In the genomic region with DNA sequence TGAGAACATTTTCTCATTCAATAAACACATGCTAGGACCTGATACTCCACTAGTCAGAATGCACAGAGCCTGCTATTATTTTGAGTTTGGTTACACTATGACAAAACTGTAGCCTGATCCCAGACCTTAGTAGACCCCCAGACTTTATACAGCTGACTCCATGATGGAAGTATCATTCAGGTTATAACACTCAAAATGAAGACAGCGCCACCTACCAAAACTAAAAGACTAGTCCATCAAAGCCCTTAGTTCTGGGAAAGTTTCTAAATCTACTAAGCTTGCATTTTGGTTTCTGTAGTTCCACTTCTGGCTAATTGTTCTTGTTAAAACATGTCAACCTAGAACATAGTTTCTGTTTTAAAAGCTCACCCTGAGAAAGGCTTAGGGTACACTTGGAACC, we compare ENCODE assay signal across 9 mouse cellular contexts. TPM values are rescaled to one million over a fixed set of nuclear protein-coding genes. Genes with fewer than 3 reads are reported as not detected.
DNase-seq lines count a peak whose midpoint lies in the region; ATAC-seq lines count a peak whose summit lies in the region.
"Had no signal": no experiment of that assay in that cellular context is flagged by ENCODE, and none has a peak within 500 bp of the region (broad histone marks: within the 10 kb centered on the region; RNA-seq: fewer than 3 reads in every experiment).

No protein-coding gene starts in this region.

- no peak overlapping the region for H3K4me3 ChIP-seq in lung, embryonic 16.5 days (ENCODE audit: low read length)
- H3K4me3 ChIP-seq in intestine, embryonic 15.5 days (replicated peaks), result no peak overlapping the region
- H3K4me3 ChIP-seq in stomach, embryonic 14.5 days (ENCODE audit: low read depth, low read length), result peak overlapping the region; percentile 47; the same call in 1 of the 2 replicates

- H3K27ac ChIP-seq in lung, embryonic 16.5 days (ENCODE audit: low read length), result peak overlapping the region; percentile 92; the same call in 1 of the 2 replicates
- H3K27ac ChIP-seq in intestine, embryonic 15.5 days, result no peak overlapping the region
- H3K27ac ChIP-seq in stomach, embryonic 14.5 days (ENCODE audit: low read length), result no peak overlapping the region

- ATAC-seq in CD4-positive, CD25-positive, alpha-beta regulatory T cell, adult 4 months, result no peak
- no peak for ATAC-seq in lung, embryonic 16.5 days (ENCODE audit: low read depth)
- ATAC-seq in intestine, embryonic 15.5 days, result no peak
- no peak for ATAC-seq in stomach, embryonic 14.5 days (ENCODE audit: insufficient number of reproducible peaks, insufficient read depth, low FRiP score, low read depth)

- H3K9ac ChIP-seq in lung, embryonic 16.5 days (ENCODE audit: low read length), result no peak overlapping the region
- no peak overlapping the region for H3K9ac ChIP-seq in intestine, embryonic 15.5 days
- H3K9ac ChIP-seq in stomach, embryonic 14.5 days (replicated peaks; ENCODE audit: low read depth, low read length), result no peak overlapping the region

- no peaks in the 10 kb centered on the region for H3K9me3 ChIP-seq in lung, embryonic 16.5 days (ENCODE audit: control insufficient read depth, low read length)
- H3K9me3 ChIP-seq in intestine, embryonic 15.5 days, result no peaks in the 10 kb centered on the region
- no peaks in the 10 kb centered on the region for H3K9me3 ChIP-seq in stomach, embryonic 14.5 days (ENCODE audit: control insufficient read depth, low read depth, low read length)

- peak; percentile 25 for DNase-seq in CD4-positive, CD25-positive, alpha-beta regulatory T cell, adult 2 months (ENCODE audit: low read depth, low spot score)
- DNase-seq in lung, postnatal 10 days, result no peak
- no peak for DNase-seq in natural killer cell, adult 2 months (ENCODE audit: low spot score in 2 of 2)
- DNase-seq in urinary bladder, postnatal 14 days (ENCODE audit: low spot score), result no peak

- no peaks in the 10 kb centered on the region for H3K36me3 ChIP-seq in lung, embryonic 16.5 days (ENCODE audit: control insufficient read depth, insufficient read depth, low read length)
- H3K36me3 ChIP-seq in intestine, embryonic 15.5 days, result no peaks in the 10 kb centered on the region
- no peaks in the 10 kb centered on the region for H3K36me3 ChIP-seq in stomach, embryonic 14.5 days (ENCODE audit: control insufficient read depth, insufficient read depth, low read length)

- 55% methylated on average over 1 of the region's 1 CpGs for WGBS in lung, embryonic 16.5 days
- WGBS in intestine, embryonic 15.5 days, result 78% methylated on average over 1 of the region's 1 CpGs
- 50% methylated on average over 1 of the region's 1 CpGs for WGBS in stomach, embryonic 14.5 days

- no peak overlapping the region; the same call in 1 of the 2 replicates for H3K4me2 ChIP-seq in lung, embryonic 16.5 days (ENCODE audit: low read depth, low read length)
- peak overlapping the region; percentile 63 for H3K4me2 ChIP-seq in intestine, embryonic 15.5 days (replicated peaks)
- peak overlapping the region; percentile 44 for H3K4me2 ChIP-seq in stomach, embryonic 14.5 days (replicated peaks; ENCODE audit: low read depth, low read length)

- peaks cover 3% of the 10 kb centered on the region; the same call in 1 of the 2 replicates for H3K4me1 ChIP-seq in lung, embryonic 16.5 days (replicated peaks; ENCODE audit: control insufficient read depth, insufficient read depth, low read length)
- no peaks in the 10 kb centered on the region for H3K4me1 ChIP-seq in intestine, embryonic 15.5 days (replicated peaks)
- no peaks in the 10 kb centered on the region for H3K4me1 ChIP-seq in stomach, embryonic 14.5 days (ENCODE audit: control insufficient read depth, insufficient read depth, low read length)

- H3K27me3 ChIP-seq in lung, embryonic 16.5 days (ENCODE audit: control insufficient read depth, insufficient read depth, low read depth, low read length), result no peaks in the 10 kb centered on the region
- no peaks in the 10 kb centered on the region for H3K27me3 ChIP-seq in intestine, embryonic 15.5 days (replicated peaks)
- no peaks in the 10 kb centered on the region for H3K27me3 ChIP-seq in stomach, embryonic 14.5 days (ENCODE audit: control insufficient read depth, insufficient read depth, low read length)

RNA-seq across cellular contexts. Expression of gene Prkx, which starts 0.8 kb away (rescaled TPM):
- polyA plus RNA-seq in CD4-positive, CD25-positive, alpha-beta regulatory T cell, adult 4 months (2017; shearing (Covaris generic)), result 10 to 100 TPM; 23.0 to 25.3 TPM
- 13.4 and 14.3 TPM in 2 replicates for polyA plus RNA-seq in lung, embryonic 16.5 days (2015; fragmentation: Nextera tagmentation; extraction: Ambion mirVana)
- polyA plus RNA-seq in intestine, embryonic 15.5 days (2015; fragmentation: Nextera tagmentation; extraction: Ambion mirVana), result 8.7 and 9.2 TPM in 2 replicates
- polyA plus RNA-seq in stomach, embryonic 14.5 days (2014; fragmentation: Nextera tagmentation; extraction: Ambion mirVana), result 12.8 and 13.9 TPM in 2 replicates

RNA-seq across cellular contexts. Expression of gene Pbsn, which starts 56.5 kb away (rescaled TPM):
- not detected for polyA plus RNA-seq in CD4-positive, CD25-positive, alpha-beta regulatory T cell, adult 4 months (2017; shearing (Covaris generic))
- polyA plus RNA-seq in lung, embryonic 16.5 days (2015; fragmentation: Nextera tagmentation; extraction: Ambion mirVana), result not detected in 2 replicates
- polyA plus RNA-seq in intestine, embryonic 15.5 days (2015; fragmentation: Nextera tagmentation; extraction: Ambion mirVana), result not detected in 2 replicates
- not detected in 2 replicates for polyA plus RNA-seq in stomach, embryonic 14.5 days (2014; fragmentation: Nextera tagmentation; extraction: Ambion mirVana)
- polyA plus RNA-seq: erythroblast, embryonic 14.5 days had no signal
